Mouse (Mus musculus) myocyte (in vitro differentiated cells): ENCODE results near the gene Fam180a.

Experiments
- MYOG ChIP-seq, 3 experiments: IDR thresholded peaks; one replicate each; pipeline ENCODE4 v1.6.1; 2011; ENCODE audit warnings: control low read depth in 2 of 3, low read depth in 2 of 3, mild to moderate bottlenecking in 2 of 3; ENCODE audit not compliant: insufficient read length in 2 of 3, control insufficient read depth in 1 of 3, insufficient read depth in 1 of 3
- POLR2A ChIP-seq: IDR thresholded peaks from one replicate; pipeline ENCODE4 v1.6.1; 2011; ENCODE audit warnings: low read depth, mild to moderate bottlenecking, control low read depth, moderate library complexity; ENCODE audit not compliant: insufficient read length
- POLR2AphosphoS2 ChIP-seq: IDR thresholded peaks from one replicate; pipeline ENCODE4 v1.6.1; 2011; ENCODE audit warnings: low read depth, control low read depth; ENCODE audit not compliant: insufficient read length
- SRF ChIP-seq: IDR thresholded peaks from one replicate; pipeline ENCODE4 v1.6.1; 2011; ENCODE audit warnings: low read depth; ENCODE audit not compliant: control insufficient read depth, insufficient read length
- TCF12 ChIP-seq: IDR thresholded peaks from one replicate; pipeline ENCODE4 v1.6.1; 2011; ENCODE audit warnings: mild to moderate bottlenecking, control low read depth; ENCODE audit not compliant: poor library complexity, insufficient read depth, severe bottlenecking

GRCm38 (mm10) chr6:35294964-35295363, 31.0 kb downstream of the Fam180a start:
- no peak for TF ChIP-seq MYOG (IDR thresholded peaks at IDR 0.05; ENCODE audit: control insufficient read depth in 1 of 3, insufficient read depth in 1 of 3, insufficient read length in 2 of 3, low read depth in 2 of 3)
- no peak for TF ChIP-seq POLR2A
- no peak for TF ChIP-seq POLR2AphosphoS2
- TF ChIP-seq TCF12 = no peak
- no peak for TF ChIP-seq SRF
